In genomic region chr2:167350126-167350650, GRCm38 (mm10) we compare ENCODE assay signal across 9 mouse cellular contexts. TPM values are rescaled to one million over a fixed set of nuclear protein-coding genes. Genes with fewer than 3 reads are reported as not detected.
A peak's percentile ranks its signal among the peaks of the same experiment; 100 is the strongest.
DNase-seq lines count a peak whose midpoint lies in the region; ATAC-seq and TF ChIP-seq lines count a peak whose summit lies in the region.
"Had no signal": no experiment of that assay in that cellular context is flagged by ENCODE, and none has a peak within 500 bp of the region (broad histone marks: within the 10 kb centered on the region; RNA-seq: fewer than 3 reads in every experiment).

No protein-coding gene starts in this region.

- TF ChIP-seq CTCF in lung, postnatal 0 days (IDR thresholded peaks at IDR 0.05) = no peak

- no peak for TF ChIP-seq EP300 in lung, postnatal 0 days (IDR thresholded peaks at IDR 0.05)

- no peaks in the 10 kb centered on the region for H3K27me3 ChIP-seq in lung, postnatal 0 days (replicated peaks; ENCODE audit: insufficient read depth, low read length)
- H3K27me3 ChIP-seq in intestine, embryonic 16.5 days (replicated peaks; ENCODE audit: control insufficient read depth, insufficient read depth, low read length) = no peaks in the 10 kb centered on the region

- WGBS in lung, postnatal 0 days = 36% methylated on average over 8 of the region's 8 CpGs
- 60% methylated on average over 8 of the region's 8 CpGs for WGBS in intestine, embryonic 16.5 days

- DNase-seq in adrenal gland, adult 2 months = peak; percentile 9
- DNase-seq in adrenal gland, postnatal 10 days = no peak
- no peak for DNase-seq in lung, postnatal 0 days (ENCODE audit: low spot score)
- DNase-seq in lung, postnatal 25 days (ENCODE audit: low spot score) = no peak
- DNase-seq in naive thymus-derived CD4-positive, alpha-beta T cell, adult 2 months (ENCODE audit: low read depth) = peak; percentile 52
- no peak for DNase-seq in urinary bladder, adult 18-20 months (ENCODE audit: low spot score in 2 of 2)
- DNase-seq in adrenal gland, adult 18-20 months (ENCODE audit: low spot score in 2 of 2) = no peak
- DNase-seq: adrenal gland, postnatal 14 days had no signal

- H3K4me2 ChIP-seq in lung, postnatal 0 days (replicated peaks; ENCODE audit: low read depth, low read length) = peak overlapping the region; percentile 90; the same call in 1 of the 2 replicates
- peak overlapping the region; percentile 88; the same call in 1 of the 2 replicates for H3K4me2 ChIP-seq in intestine, embryonic 16.5 days (ENCODE audit: low read depth, low read length)

- H3K36me3 ChIP-seq in lung, postnatal 0 days (ENCODE audit: insufficient read depth, low read length) = no peaks in the 10 kb centered on the region
- H3K36me3 ChIP-seq in intestine, embryonic 16.5 days (ENCODE audit: control insufficient read depth, insufficient read depth, low read length) = no peaks in the 10 kb centered on the region

- peak overlapping the region; percentile 79; the same call in 1 of the 2 replicates for H3K4me3 ChIP-seq in lung, postnatal 0 days (ENCODE audit: low read depth, low read length)
- no peak overlapping the region for H3K4me3 ChIP-seq in intestine, embryonic 16.5 days (ENCODE audit: low read length)

- no peak overlapping the region for H3K27ac ChIP-seq in lung, postnatal 0 days (ENCODE audit: low read length)
- no peak overlapping the region for H3K27ac ChIP-seq in intestine, embryonic 16.5 days (ENCODE audit: low read length)

- no peak overlapping the region for H3K9ac ChIP-seq in lung, postnatal 0 days (replicated peaks; ENCODE audit: low read depth)
- no peak overlapping the region for H3K9ac ChIP-seq in intestine, embryonic 16.5 days (ENCODE audit: low read depth, low read length)

- H3K9me3 ChIP-seq in lung, postnatal 0 days (ENCODE audit: low read length) = no peaks in the 10 kb centered on the region
- no peaks in the 10 kb centered on the region for H3K9me3 ChIP-seq in intestine, embryonic 16.5 days (ENCODE audit: control insufficient read depth, low read length)

- no peak for ATAC-seq in lung, postnatal 0 days
- no peak for ATAC-seq in intestine, embryonic 16.5 days

- peaks cover 12% of the 10 kb centered on the region; the same call in 1 of the 2 replicates for H3K4me1 ChIP-seq in lung, postnatal 0 days (ENCODE audit: insufficient read depth, low read depth, low read length)
- H3K4me1 ChIP-seq in intestine, embryonic 16.5 days (ENCODE audit: control insufficient read depth, insufficient read depth, low read length) = peaks cover 21% of the 10 kb centered on the region

RNA-seq across cellular contexts. Expression of gene B4galt5, which starts 1.2 kb away (rescaled TPM):
- 100 to 1,000 TPM in 1 of 2 experiments, 10 to 100 TPM in 1; 92.7 to 113 TPM for total RNA-seq in adrenal gland, adult 2 months (2021)
- 43.9 and 47.6 TPM in 2 replicates for polyA plus RNA-seq in adrenal gland, adult 2 months (2012; rRNA removed)
- 10 to 100 TPM; 55.5 to 76.9 TPM for total RNA-seq in adrenal gland, postnatal 10 days (2021)
- 10.3 and 12.2 TPM in 2 replicates for polyA plus RNA-seq in lung, postnatal 0 days (2015; fragmentation: Nextera tagmentation; extraction: Ambion mirVana)
- polyA plus RNA-seq in intestine, embryonic 16.5 days (2015; fragmentation: Nextera tagmentation; extraction: Ambion mirVana) = 7.2 and 8.1 TPM in 2 replicates
- total RNA-seq in adrenal gland, adult 18-20 months (2021) = 100 to 1,000 TPM in 1 of 2 experiments, 10 to 100 TPM in 1; 74.7 to 123 TPM

Comparison
In these comparisons a context has a peak if more than half of its experiments do, and no peak if none do; other contexts are left out.
1. DNase-seq: peak in adrenal gland, adult 2 months (single experiment) and naive thymus-derived CD4-positive, alpha-beta T cell, adult 2 months (single experiment); none in adrenal gland, postnatal 10 days (single experiment), lung, postnatal 0 days (single experiment), lung, postnatal 25 days (single experiment), urinary bladder, adult 18-20 months (0 of 2) and adrenal gland, adult 18-20 months (0 of 2).